Mouse (Mus musculus) heart, adult 2 months (tissue): Measurements from ENCODE around the gene Clca4b. TPM values are rescaled to one million over a fixed set of nuclear protein-coding genes. Genes with fewer than 3 reads are reported as not detected.
"Not testable (repeated sequence)": the region's sequence is repeated elsewhere in the genome, so short reads cannot be mapped to it uniquely, and the experiment has no call there.

ENCODE experiments used
- DNase-seq, 2 experiments: peaks; one replicate each; pipeline ENCODE4 v3.0.0; 2021
- H3K27ac ChIP-seq: fragments of 200-600 bp; 2 replicates; pipeline ENCODE4 v1.8.1; 2022
- H3K27me3 ChIP-seq: fragments of 200-500 bp; 2 replicates; pipeline ENCODE4 v1.6.1; 2012; ENCODE audit warnings: mild to moderate bottlenecking, low read length, inconsistent platforms, mixed read lengths; ENCODE audit not compliant: control insufficient read depth, insufficient read depth
- H3K36me3 ChIP-seq: fragments of 200-500 bp; 2 replicates; pipeline ENCODE4 v1.6.1; 2012; ENCODE audit warnings: low read length, inconsistent platforms; ENCODE audit not compliant: control insufficient read depth, insufficient read depth
- H3K4me1 ChIP-seq: fragments of 200-500 bp; 2 replicates; pipeline ENCODE4 v1.6.1; 2011; ENCODE audit warnings: low read length; ENCODE audit not compliant: control insufficient read depth, insufficient read depth
- H3K4me3 ChIP-seq: fragments of 200-600 bp; 2 replicates; pipeline ENCODE4 v1.8.1; 2022
- H3K79me2 ChIP-seq: fragments of 200-500 bp; replicated peaks from 2 replicates; pipeline ENCODE4 v1.6.1; 2012; ENCODE audit warnings: mild to moderate bottlenecking, inconsistent platforms, low read length, moderate library complexity, mixed read lengths; ENCODE audit not compliant: control insufficient read depth, insufficient read depth
- H3K9ac ChIP-seq: fragments of 200-500 bp; 2 replicates; pipeline ENCODE4 v1.6.1; 2012; ENCODE audit warnings: low read depth, mild to moderate bottlenecking, control low read depth, inconsistent platforms, low read length, mixed read lengths
- CTCF ChIP-seq: fragments of 200-600 bp; IDR thresholded peaks from 2 replicates; pipeline ENCODE4 v1.8.1; 2022; ENCODE audit warnings: antibody characterized with exemption, mild to moderate bottlenecking, moderate library complexity
- EP300 ChIP-seq: fragments of 200-500 bp; IDR thresholded peaks from 2 replicates; pipeline ENCODE4 v1.6.1; 2011; ENCODE audit warnings: low read depth, low read length, control low read depth; ENCODE audit not compliant: insufficient read depth
- POLR2A ChIP-seq: fragments of 200-500 bp; IDR thresholded peaks from 2 replicates; pipeline ENCODE4 v1.6.1; 2011; ENCODE audit warnings: mild to moderate bottlenecking, low read depth, low read length, control low read depth; ENCODE audit not compliant: insufficient read depth
- WGBS: fragments of 180-500 bp; shearing (Covaris S2); methylation state at CpG from one replicate; pipeline ENCODE4 v1.1.7; 2018; 5-methylcytosine and 5-hydroxymethylcytosine counted together
- intact Hi-C: fragments of 180-260 bp; cut with DNase I; formaldehyde crosslinking; loops from one replicate; pipeline ENCODE4 v1.15.1; 2025
- polyA plus RNA-seq: library from polyadenylated mRNA; depleted of rRNA; stranded (reverse); fragments of >200 nt; gene quantifications from 2 replicates; pipeline ENCODE4 v1.2.3, GENCODE M21; 2012; rRNA removed
- total RNA-seq, 2 experiments: library from RNA; stranded (reverse); gene quantifications; 2 replicates each; pipeline ENCODE4 v1.2.3; 2021

Gene Clca4b
- total and polyA plus RNA-seq, 3 experiments, result not detected

GRCm38 (mm10) chr3:144897042-144897678 lies 35.2 kb downstream of the Clca4b start:
- intact Hi-C loops, result no loop called here
- no peak overlapping the region for H3K9ac ChIP-seq
- no peaks in the 10 kb centered on the region for H3K27me3 ChIP-seq
- no peaks in the 10 kb centered on the region for H3K4me1 ChIP-seq
- no peaks in the 10 kb centered on the region for H3K79me2 ChIP-seq
- H3K27ac ChIP-seq, result no peak overlapping the region
- 63% methylated on average over 2 of the region's 2 CpGs for WGBS
- no peaks in the 10 kb centered on the region for H3K36me3 ChIP-seq
- no peak for DNase-seq
- no peak for TF ChIP-seq EP300
- TF ChIP-seq CTCF, result no peak
- no peak for TF ChIP-seq POLR2A
- no peak overlapping the region for H3K4me3 ChIP-seq

- WGBS, result 45% methylated on average over 2 of the region's 2 CpGs
- no peaks in the 10 kb centered on the region for H3K36me3 ChIP-seq
- no peaks in the 10 kb centered on the region for H3K27me3 ChIP-seq
- no peak for DNase-seq
- TF ChIP-seq CTCF (no peak), EP300 (no peak), POLR2A (no peak)
- H3K27ac ChIP-seq, result no peak overlapping the region
- no peak overlapping the region for H3K4me3 ChIP-seq
- H3K9ac ChIP-seq, result no peak overlapping the region
- H3K79me2 ChIP-seq, result no peaks in the 10 kb centered on the region
- no peaks in the 10 kb centered on the region for H3K4me1 ChIP-seq
- intact Hi-C loops, result no loop called here
Observed at GRCm38 (mm10) chr3:144890246-144890758, 42.0 kb downstream of the Clca4b start.

- Histone ChIP-seq H3K27me3 (no peaks in the 10 kb centered on the region), H3K79me2 (no peaks in the 10 kb centered on the region), H3K9ac (no peak overlapping the region), H3K27ac (no peak overlapping the region), H3K36me3 (no peaks in the 10 kb centered on the region), H3K4me3 (no peak overlapping the region), H3K4me1 (no peaks in the 10 kb centered on the region)
- TF ChIP-seq CTCF (no peak), POLR2A (no peak), EP300 (no peak)
- intact Hi-C loops, result no loop called here
- DNase-seq, result no peak
Observed at GRCm38 (mm10) chr3:144886957-144887356, 45.4 kb downstream of the Clca4b start.

- H3K27me3 ChIP-seq, H3K4me3 ChIP-seq, H3K4me1 ChIP-seq, H3K36me3 ChIP-seq, H3K79me2 ChIP-seq, DNase-seq, intact Hi-C loops, H3K9ac ChIP-seq, H3K27ac ChIP-seq: not testable (repeated sequence)
- 43% methylated on average over 4 of the region's 4 CpGs for WGBS
Observed at GRCm38 (mm10) chr3:144872012-144872411, 60.3 kb downstream of the Clca4b start.

Other genes with a start within 250 kb of the Clca4b start
- 100 to 1,000 TPM; 314 to 407 TPM for gene Sh3glb1, start 212.2 kb downstream of the Clca4b start, total RNA-seq
- 94.5 and 121 TPM in 2 replicates for gene Sh3glb1, start 212.2 kb downstream of the Clca4b start, polyA plus RNA-seq
- gene Clca3a1, start 171.6 kb downstream of the Clca4b start, total RNA-seq, result 1 to 10 TPM in 1 of 2 experiments, under 1 TPM in 1; 0.76 to 1.0 TPM
- gene Clca3a1, start 171.6 kb downstream of the Clca4b start, polyA plus RNA-seq, result 0.96 and 0.97 TPM in 2 replicates
- gene Clca3a2, start 113.0 kb downstream of the Clca4b start, total RNA-seq, result under 1 TPM in 1 of 2 experiments, not detected in 1; 0.16 TPM
- gene Clca3a2, start 113.0 kb downstream of the Clca4b start, polyA plus RNA-seq, result 0.29 and 0.85 TPM in 2 replicates
- gene Clca3b, start 83.2 kb downstream of the Clca4b start, total RNA-seq, result not detected
- gene Clca3b, start 83.2 kb downstream of the Clca4b start, polyA plus RNA-seq, result 0.06 TPM in 1 of 2 replicates, not detected in the other
- not detected for gene Clca4a, start 42.5 kb upstream of the Clca4b start, total RNA-seq
- gene Clca4a, start 42.5 kb upstream of the Clca4b start, polyA plus RNA-seq, result 0.06 TPM in 1 of 2 replicates, not detected in the other
- gene Clca1, start 100.2 kb upstream of the Clca4b start, total RNA-seq, result not detected
- 0.23 TPM in 1 of 2 replicates, not detected in the other for gene Clca1, start 100.2 kb upstream of the Clca4b start, polyA plus RNA-seq
- under 1 TPM; 0.10 to 0.11 TPM for gene Clca2, start 166.9 kb upstream of the Clca4b start, total RNA-seq
- 0.06 and 0.12 TPM in 2 replicates for gene Clca2, start 166.9 kb upstream of the Clca4b start, polyA plus RNA-seq
- gene Odf2l, start 186.1 kb upstream of the Clca4b start, total RNA-seq, result 10 to 100 TPM; 10.1 to 13.2 TPM
- gene Odf2l, start 186.1 kb upstream of the Clca4b start, polyA plus RNA-seq, result 2.6 and 5.9 TPM in 2 replicates